Mouse (Mus musculus) lung, postnatal 0 days (tissue): ENCODE measurements around the gene Hist1h1a. TPM values are rescaled to one million over a fixed set of nuclear protein-coding genes. Genes with fewer than 3 reads are reported as not detected.
A peak's percentile ranks its signal among the peaks of the same experiment; 100 is the strongest.

Experiments used
- ATAC-seq: fragments of 200-750 bp; cut with Nextera tagmentation; 2 replicates; pipeline ENCODE4 v1.8.0; 2017; ENCODE audit warnings: moderate library complexity
- DNase-seq: peaks from one replicate; pipeline ENCODE4 v3.0.0-alpha.2; 2016; ENCODE audit warnings: low spot score
- H3K27ac ChIP-seq: fragments of 300-500 bp; sonication (generic); 2 replicates; pipeline ENCODE4 v1.5.1; 2014; ENCODE audit warnings: antibody characterized with exemption, mild to moderate bottlenecking, low read length, mixed read lengths
- H3K27me3 ChIP-seq: fragments of 300-500 bp; sonication (generic); replicated peaks from 2 replicates; pipeline ENCODE4 v1.6.1; 2014; ENCODE audit warnings: low read length, mixed read lengths; ENCODE audit not compliant: insufficient read depth
- H3K36me3 ChIP-seq: fragments of 300-500 bp; sonication (generic); 2 replicates; pipeline ENCODE4 v1.6.1; 2014; ENCODE audit warnings: low read length, mixed read lengths; ENCODE audit not compliant: insufficient read depth
- H3K4me1 ChIP-seq: fragments of 300-500 bp; sonication (generic); 2 replicates; pipeline ENCODE4 v1.6.1; 2014; ENCODE audit warnings: antibody characterized with exemption, low read depth, low read length, mixed read lengths; ENCODE audit not compliant: insufficient read depth
- H3K4me2 ChIP-seq: fragments of 300-500 bp; sonication (generic); replicated peaks from 2 replicates; pipeline ENCODE4 v1.6.1; 2014; ENCODE audit warnings: low read depth, mild to moderate bottlenecking, low read length, moderate library complexity, mixed read lengths
- H3K4me3 ChIP-seq: fragments of 300-500 bp; sonication (generic); 2 replicates; pipeline ENCODE4 v1.5.1; 2014; ENCODE audit warnings: low read depth, low read length
- H3K9ac ChIP-seq: fragments of 300-500 bp; sonication (generic); replicated peaks from 2 replicates; pipeline ENCODE4 v1.6.1; 2014; ENCODE audit warnings: low read depth, mild to moderate bottlenecking
- H3K9me3 ChIP-seq: fragments of 300-500 bp; sonication (generic); 2 replicates; pipeline ENCODE4 v1.6.1; 2016; ENCODE audit warnings: low read length, mixed read lengths
- CTCF ChIP-seq: IDR thresholded peaks from 2 replicates; pipeline ENCODE4 v1.5.1; 2016; ENCODE audit warnings: antibody characterized with exemption, mild to moderate bottlenecking
- EP300 ChIP-seq: IDR thresholded peaks from 2 replicates; pipeline ENCODE4 v1.6.1; 2016; ENCODE audit warnings: antibody characterized with exemption, mild to moderate bottlenecking, control low read depth
- WGBS: fragments of 180-500 bp; shearing (Covaris S2); extraction: QIAGEN DNeasy Blood & Tissue Kit; methylation state at CpG from one replicate; pipeline ENCODE4 v1.1.7; 2014; 5-methylcytosine and 5-hydroxymethylcytosine counted together
- polyA plus RNA-seq: library from polyadenylated mRNA; unstranded; fragments of >200 nt; fragmentation: Nextera tagmentation; extraction: Ambion mirVana; gene quantifications from 2 replicates; pipeline ENCODE4 v1.2.1, GENCODE M21; 2015

Hist1h1a gene
- polyA plus RNA-seq, 1 experiment from 2014 or later = 0.33 TPM

- Histone ChIP-seq H3K4me1 (no peaks in the 10 kb centered on the region), H3K4me3 (peak overlapping the region; percentile 71; the same call in 1 of the 2 replicates), H3K27me3 (no peaks in the 10 kb centered on the region), H3K9ac (peak overlapping the region; percentile 86), H3K27ac (peak overlapping the region; percentile 97), H3K9me3 (no peaks in the 10 kb centered on the region), H3K4me2 (peak overlapping the region; percentile 90), H3K36me3 (no peaks in the 10 kb centered on the region)
- TF ChIP-seq EP300 (no peak), CTCF (no peak)
- ATAC-seq (no peak), DNase-seq (no peak)
- WGBS = 23% methylated on average over 4 of the region's 4 CpGs
These were observed 25.4 kb upstream of the Hist1h1a start for GRCm38 (mm10) chr13:23738041-23738440.

GRCm38 (mm10) chr13:23738677-23739068, 24.8 kb upstream of the Hist1h1a start, which contains the start of gene Hist1h1c:
Hist1h1c (plus strand) TSS chr13:23738808.
- peak; percentile 96 for DNase-seq
- WGBS = 2% methylated on average over 30 of the region's 38 CpGs
- peak; percentile 91 for ATAC-seq
- Histone ChIP-seq H3K27ac (peak within 1 kb of the TSS; percentile 97), H3K9me3 (no peaks in the 10 kb centered on the region), H3K4me3 (peak within 1 kb of the TSS; percentile 71), H3K9ac (peak within 1 kb of the TSS; percentile 86), H3K27me3 (no peaks in the 10 kb centered on the region), H3K4me1 (no peaks in the 10 kb centered on the region), H3K4me2 (peak within 1 kb of the TSS; percentile 90), H3K36me3 (no peaks in the 10 kb centered on the region)
- TF ChIP-seq CTCF = no peak; the same call in 1 of the 2 replicates
- TF ChIP-seq EP300 = no peak; the same call in 1 of the 2 replicates

GRCm38 (mm10) chr13:23739069-23739921, 24.2 kb upstream of the Hist1h1a start:
- ATAC-seq = peak; percentile 85
- H3K27ac ChIP-seq = peak overlapping the region; percentile 97
- H3K27me3 ChIP-seq = no peaks in the 10 kb centered on the region

GRCm38 (mm10) chr13:23739922-23740252, 23.6 kb upstream of the Hist1h1a start:
- DNase-seq (no peak), ATAC-seq (no peak; the same call in 1 of the 2 replicates)
- Histone ChIP-seq H3K27ac (peak overlapping the region; percentile 97), H3K4me1 (no peaks in the 10 kb centered on the region), H3K4me3 (peak overlapping the region; percentile 71), H3K27me3 (no peaks in the 10 kb centered on the region), H3K9me3 (no peaks in the 10 kb centered on the region), H3K9ac (peak overlapping the region; percentile 86), H3K4me2 (peak overlapping the region; percentile 90), H3K36me3 (no peaks in the 10 kb centered on the region)
- no peak for TF ChIP-seq CTCF
- no peak for TF ChIP-seq EP300
- 0% methylated on average over 14 of the region's 14 CpGs for WGBS

More at GRCm38 (mm10) chr13:23739069-23739921, 24.2 kb upstream of the Hist1h1a start:
- H3K4me2 ChIP-seq = peak overlapping the region; percentile 90
- peak; percentile 98 for DNase-seq
- TF ChIP-seq EP300 (peak; percentile 59), CTCF (no peak; the same call in none of the 2 replicates)
- H3K36me3 ChIP-seq = no peaks in the 10 kb centered on the region
- peak overlapping the region; percentile 86 for H3K9ac ChIP-seq
- H3K9me3 ChIP-seq = no peaks in the 10 kb centered on the region
- H3K4me3 ChIP-seq = peak overlapping the region; percentile 71
- no peaks in the 10 kb centered on the region for H3K4me1 ChIP-seq
- WGBS = under 1% methylated on average over 39 of the region's 39 CpGs

- TF ChIP-seq CTCF (no peak), EP300 (no peak)
- Histone ChIP-seq H3K27ac (peak overlapping the region; percentile 97), H3K4me1 (no peaks in the 10 kb centered on the region), H3K9ac (peak overlapping the region; percentile 86), H3K36me3 (no peaks in the 10 kb centered on the region), H3K9me3 (no peaks in the 10 kb centered on the region), H3K4me2 (peak overlapping the region; percentile 90), H3K4me3 (peak overlapping the region; percentile 71), H3K27me3 (no peaks in the 10 kb centered on the region)
- DNase-seq (no peak), ATAC-seq (no peak)
- 17% methylated on average over 13 of the region's 13 CpGs for WGBS
These were observed 23.1 kb upstream of the Hist1h1a start for GRCm38 (mm10) chr13:23740256-23740840.

- ATAC-seq (no peak), DNase-seq (no peak)
- TF ChIP-seq CTCF = no peak
- TF ChIP-seq EP300 = no peak
- 55% methylated on average over 5 of the region's 5 CpGs for WGBS
- Histone ChIP-seq H3K27ac (no peak overlapping the region), H3K4me1 (no peaks in the 10 kb centered on the region), H3K36me3 (no peaks in the 10 kb centered on the region), H3K4me3 (peak overlapping the region; percentile 71; the same call in 1 of the 2 replicates), H3K27me3 (no peaks in the 10 kb centered on the region), H3K9me3 (no peaks in the 10 kb centered on the region), H3K4me2 (peak overlapping the region; percentile 90), H3K9ac (no peak overlapping the region)
These were observed 22.6 kb upstream of the Hist1h1a start for GRCm38 (mm10) chr13:23740910-23741309.
